Mouse (Mus musculus): ENCODE results near the gene Fam192a.

The Fam192a gene

DNA sequence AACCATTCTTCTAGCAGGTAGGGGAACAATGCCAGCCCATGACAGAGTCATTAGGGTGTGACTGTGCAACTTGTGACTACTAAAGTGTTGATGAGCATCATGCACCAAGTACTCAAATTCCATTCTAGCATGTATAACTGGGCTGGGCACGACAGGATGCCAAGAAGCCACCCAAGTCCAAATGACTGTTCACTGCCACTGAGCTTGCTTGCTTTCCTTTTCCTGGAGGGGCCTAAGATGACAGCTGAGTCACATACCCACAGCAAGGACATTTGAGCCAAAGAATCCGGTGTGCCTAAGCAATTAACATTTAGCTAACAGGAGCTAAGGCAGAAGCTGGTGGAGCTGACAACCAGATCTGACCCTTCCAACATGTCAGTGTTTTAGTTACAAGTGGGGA is 29.9 kb downstream of the Fam192a start:
- DNase-seq (ENCODE audit: inconsistent ontology term) = peak; percentile 78

DNA sequence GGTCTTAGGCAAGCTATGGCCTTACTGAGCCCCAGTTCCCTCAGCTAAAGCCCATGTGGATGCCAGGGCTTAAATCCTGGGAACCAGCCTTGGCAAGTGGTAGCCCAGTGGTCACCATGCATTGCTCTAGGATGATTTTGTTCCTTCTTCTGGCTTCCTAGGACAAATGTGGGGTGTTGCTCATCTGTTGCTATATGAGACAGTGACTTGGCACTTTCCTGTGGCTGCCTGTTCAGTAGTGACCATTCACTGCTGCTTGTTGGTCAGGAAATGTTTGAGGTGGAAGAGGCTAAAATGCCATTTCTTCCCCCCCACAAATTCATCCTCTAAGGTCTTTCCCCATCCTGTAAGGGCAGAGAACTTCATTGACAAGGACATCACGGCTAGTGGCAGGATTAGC is 32.4 kb downstream of the Fam192a start:
- DNase-seq (ENCODE audit: inconsistent ontology term) = no peak

DNA sequence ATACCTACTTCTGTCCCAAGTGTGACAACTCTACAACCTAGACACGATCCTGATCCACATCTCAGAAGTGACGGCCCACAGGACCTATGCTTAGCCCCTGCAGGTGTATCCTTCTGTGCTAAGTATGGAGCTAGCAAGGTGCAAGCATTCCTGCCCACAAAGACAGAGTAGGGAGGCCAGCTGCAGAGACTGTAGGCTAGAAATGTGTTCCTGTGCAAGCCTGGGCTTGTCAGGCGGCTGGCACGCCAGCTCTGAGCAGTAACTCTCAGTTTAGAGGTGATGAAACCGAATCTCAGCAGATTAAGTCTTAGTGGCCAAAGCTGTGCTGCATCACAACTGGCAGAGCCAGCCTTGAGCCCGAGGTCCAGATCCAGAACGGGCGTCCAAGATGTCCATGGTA is 33.7 kb downstream of the Fam192a start:
- no peak for DNase-seq (ENCODE audit: inconsistent ontology term)

DNA sequence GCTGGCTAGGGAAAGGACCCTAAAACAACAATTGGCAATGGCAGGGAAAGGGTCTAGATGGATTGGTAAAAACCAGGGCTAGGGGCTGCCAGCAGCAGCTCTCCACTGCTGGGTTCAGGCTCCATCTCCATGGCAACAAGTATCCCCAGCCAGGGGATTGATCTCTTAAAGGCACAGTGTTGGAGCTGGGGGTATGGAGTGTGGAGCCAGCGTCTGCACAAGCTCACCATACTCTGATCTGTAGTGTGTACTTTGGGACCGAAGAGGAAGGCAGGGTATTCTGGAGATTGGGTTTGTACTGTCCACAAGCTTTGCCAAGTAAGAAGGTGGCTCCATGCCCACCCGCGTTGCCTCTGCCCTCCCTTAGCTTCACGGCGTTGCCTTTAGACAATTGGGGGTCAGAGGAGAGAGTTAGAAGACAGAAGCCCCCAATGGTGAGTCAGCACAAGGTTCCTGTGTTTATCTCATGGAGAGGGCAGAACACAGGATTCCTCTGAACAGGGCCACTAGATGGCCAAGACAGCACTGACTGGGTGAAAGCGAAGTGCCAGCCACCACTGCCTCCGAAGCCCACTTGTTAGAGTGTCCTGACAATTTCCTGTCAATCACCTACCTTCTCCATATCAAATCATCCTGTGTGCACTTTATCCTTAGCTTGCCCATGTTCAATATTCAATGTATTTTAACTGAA is 34.5 kb downstream of the Fam192a start:
- DNase-seq (ENCODE audit: inconsistent ontology term) = no peak

DNA sequence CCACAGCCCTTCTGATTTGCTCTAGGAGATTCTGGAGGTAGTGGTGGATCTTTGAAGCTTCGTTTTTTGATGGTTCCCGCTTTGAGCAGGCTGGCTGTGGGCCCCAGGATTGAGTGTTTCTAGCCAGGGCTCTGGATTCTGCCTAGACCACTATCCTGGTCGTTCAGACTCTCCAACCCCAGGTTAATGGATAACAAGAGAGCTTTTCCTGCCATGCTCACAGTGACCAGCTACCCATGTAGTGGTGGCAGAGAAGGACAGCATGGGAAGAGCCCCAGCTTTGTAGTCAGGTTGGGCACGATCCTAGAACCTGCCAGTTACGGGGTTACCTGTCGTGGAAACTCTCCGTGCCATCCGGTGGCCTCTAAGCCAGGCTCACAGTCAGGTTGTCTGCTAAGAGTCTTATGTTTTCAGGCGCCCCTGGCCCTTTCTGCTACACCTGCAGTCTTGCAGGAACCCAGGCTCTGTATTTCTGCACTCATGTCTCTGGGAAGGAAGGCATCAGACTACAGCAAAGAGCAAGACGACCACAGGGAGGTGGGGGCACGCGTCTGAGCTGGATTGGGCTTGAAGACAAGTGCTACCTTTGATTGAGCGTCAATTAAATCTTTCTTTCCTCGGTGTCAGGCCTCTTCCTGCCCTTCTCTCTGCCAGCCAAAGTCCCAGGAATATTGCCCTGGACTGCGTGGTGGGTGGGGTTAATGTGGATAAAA is 35.2 kb downstream of the Fam192a start:
- DNase-seq (ENCODE audit: inconsistent ontology term) = no peak

DNA sequence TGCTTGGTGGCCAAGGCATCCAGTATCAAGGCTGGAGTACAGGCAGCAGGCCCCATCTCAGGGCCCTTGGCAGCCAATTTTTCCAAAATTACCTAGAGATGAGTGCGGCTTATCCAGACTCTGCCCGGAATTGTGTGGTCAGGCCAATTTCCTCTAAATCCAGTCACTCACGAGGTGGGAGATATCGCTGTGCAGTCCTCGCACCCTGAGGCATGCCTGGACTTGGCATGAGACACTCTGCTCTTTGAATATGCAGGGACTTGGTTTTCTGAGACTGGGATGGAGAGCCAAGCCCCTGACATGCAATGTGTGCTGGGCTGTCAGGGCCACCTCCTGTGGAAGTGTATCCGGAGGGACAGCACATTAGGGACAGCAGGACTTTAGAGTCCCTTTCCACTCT is 35.8 kb downstream of the Fam192a start:
- DNase-seq (ENCODE audit: inconsistent ontology term) = no peak

DNA sequence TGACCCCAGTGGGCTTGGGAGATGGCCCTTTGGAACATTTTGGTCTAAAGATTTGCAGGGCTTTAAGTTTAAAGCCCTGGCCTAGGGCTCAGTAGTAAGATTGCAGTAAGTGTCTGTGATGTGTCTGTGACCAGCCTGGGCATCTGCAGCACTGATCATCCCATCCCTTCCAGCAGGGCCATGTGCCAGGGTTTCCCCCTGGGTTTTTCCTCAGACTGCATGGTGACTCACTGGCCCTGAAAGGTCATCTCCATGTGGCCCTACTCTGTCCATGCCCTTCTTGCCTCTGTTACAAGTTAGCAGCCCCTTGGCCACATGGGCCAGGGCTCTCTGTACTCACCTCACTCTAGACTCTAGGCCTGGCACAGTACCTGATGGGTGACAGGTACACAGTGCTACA is 37.4 kb downstream of the Fam192a start:
- DNase-seq (ENCODE audit: inconsistent ontology term) = no peak

DNA sequence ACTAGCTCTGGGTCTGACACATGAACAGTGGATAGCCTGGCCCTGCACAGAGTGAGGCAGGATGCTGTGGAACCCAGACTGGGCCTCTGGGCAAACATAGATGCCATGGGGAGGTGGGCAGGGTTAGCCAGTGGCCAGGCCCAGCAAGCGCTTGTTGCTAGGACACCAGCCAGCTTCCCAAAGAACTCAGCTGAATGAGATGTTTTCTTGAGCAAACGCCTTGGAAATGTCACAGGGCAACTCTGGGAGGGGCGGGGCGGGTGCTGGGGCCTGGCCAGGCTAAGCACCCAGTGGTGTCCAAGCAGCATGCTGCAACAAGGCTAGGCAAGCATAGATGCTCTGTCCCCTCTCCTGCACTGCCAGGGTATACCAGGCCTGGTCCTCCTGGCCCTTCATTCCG is 40.5 kb downstream of the Fam192a start:
- DNase-seq (ENCODE audit: inconsistent ontology term) = no peak

DNA sequence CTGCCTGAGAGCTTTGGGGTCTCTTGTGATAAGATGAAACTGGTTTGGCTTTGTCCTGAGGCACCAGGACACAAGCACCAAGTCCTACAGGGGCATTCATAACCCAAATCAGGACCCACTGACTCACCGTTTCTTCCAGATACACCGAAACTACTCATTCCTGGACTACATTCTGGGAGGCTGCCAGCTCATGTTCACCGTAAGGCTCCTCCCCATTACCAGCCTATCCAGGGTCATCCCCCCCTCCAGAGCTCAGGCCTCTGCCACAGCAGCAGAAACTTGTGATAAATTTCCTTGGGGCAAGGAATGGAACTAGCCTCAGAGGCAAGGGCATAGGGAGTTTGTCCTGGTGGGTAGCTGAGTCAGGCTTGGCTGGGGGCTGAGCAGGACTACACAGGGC is 44.5 kb downstream of the Fam192a start:
- peak; percentile 55 for DNase-seq (ENCODE audit: inconsistent ontology term)

DNA sequence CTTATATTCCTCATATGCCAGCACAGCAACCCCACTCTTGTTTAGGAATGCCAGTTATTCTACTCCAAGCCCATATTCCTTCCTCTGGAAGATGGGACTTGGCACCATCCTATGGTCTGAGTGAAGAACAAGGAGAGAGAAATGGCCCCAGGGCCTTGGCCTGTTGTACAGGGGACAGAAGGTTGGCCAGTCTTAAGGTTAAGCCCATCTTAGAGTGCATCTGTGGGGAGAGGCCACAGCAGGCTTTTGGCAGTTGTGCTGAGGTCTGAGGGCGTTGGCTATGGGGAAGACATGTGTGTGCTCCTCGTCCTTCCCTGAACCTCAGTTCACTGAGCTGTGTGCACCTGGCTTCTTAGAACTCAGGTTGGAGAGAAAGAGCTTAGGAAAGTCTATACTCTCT is 49.1 kb downstream of the Fam192a start:
- DNase-seq (ENCODE audit: inconsistent ontology term) = no peak

DNA sequence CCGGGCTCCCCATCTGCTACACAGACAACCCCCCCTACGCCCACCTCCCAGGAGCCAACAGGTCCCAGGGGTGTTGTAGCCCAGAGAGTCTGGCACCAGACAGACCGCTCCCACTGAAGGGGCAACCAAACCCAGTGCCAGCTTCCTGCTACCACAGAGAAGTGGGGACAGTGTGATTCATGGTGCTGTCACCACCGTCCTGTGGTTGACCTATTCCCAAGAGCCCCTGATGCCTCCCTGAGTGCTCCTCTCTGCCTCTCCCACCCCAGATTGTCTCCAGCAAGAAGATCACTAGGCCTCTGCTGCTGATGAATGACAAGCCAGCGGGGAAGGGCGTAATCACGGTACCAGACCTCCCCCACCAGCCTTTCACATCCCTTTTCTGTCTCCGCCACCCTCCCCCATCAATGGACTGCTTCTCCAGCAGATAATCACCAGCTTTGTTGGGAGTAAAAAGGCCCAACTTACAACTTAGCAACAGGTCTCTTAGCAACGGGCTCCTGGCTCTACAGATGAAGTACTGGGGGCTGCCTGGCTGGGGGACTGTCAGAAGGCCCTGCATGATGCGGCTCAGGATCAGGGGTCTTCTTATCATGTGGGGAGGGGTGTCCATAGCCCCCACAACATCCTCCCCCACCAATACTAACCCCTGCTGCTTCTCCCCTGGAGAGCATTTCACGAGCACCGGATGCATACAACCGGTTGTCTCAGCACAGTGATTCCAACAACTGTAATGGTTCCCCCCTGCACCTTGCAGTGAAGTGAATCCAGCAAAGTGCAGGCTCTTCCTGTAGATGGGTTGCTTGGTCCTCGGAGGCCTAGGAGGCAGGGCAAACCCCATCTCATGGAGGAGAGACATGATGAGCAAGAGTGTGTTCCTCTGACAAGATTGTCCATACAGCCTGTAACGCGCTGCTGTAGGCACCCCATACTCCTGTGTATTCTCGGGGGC is 50.0 kb downstream of the Fam192a start:
- DNase-seq (ENCODE audit: inconsistent ontology term) = peak; percentile 58

DNA sequence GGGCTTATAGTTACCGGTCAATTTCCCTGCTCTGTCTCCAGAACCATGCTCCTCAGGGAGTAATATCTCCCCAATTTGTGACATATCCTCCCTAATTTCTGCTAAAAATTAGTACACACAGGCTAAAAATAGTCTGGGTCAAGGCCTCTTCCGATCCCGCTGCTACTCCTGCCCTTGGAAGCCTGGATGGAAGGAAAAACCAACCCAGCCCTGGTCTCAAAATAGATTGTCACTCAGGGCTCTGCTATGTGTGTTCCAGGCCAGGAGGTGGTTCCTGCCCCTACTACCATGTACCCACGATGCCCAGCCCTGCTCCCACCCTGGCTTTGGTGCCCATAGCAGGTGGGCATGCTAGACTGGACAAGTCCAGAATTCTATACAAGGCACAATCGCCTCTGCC is 51.8 kb downstream of the Fam192a start:
- no peak for DNase-seq (ENCODE audit: inconsistent ontology term)

DNA sequence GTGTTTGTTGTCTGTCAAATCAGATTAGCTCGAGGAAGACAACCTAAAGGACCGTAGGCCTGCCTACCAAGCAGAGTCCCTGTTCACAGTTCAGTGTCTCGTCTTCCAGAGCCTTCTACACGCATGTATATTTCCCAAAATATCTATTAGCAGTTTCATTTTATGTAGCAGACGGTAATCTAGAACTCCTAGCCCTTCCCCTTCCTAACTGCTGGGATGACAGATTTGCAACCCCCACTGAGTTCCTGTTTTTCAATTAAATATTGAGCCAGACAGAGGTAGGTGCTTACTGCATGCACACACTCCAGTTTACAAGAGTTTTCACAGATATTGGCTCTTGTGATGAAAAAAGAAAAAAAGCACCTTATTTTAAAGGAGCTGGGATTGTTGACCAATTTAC is 52.3 kb downstream of the Fam192a start:
- DNase-seq (ENCODE audit: inconsistent ontology term) = no peak

DNA sequence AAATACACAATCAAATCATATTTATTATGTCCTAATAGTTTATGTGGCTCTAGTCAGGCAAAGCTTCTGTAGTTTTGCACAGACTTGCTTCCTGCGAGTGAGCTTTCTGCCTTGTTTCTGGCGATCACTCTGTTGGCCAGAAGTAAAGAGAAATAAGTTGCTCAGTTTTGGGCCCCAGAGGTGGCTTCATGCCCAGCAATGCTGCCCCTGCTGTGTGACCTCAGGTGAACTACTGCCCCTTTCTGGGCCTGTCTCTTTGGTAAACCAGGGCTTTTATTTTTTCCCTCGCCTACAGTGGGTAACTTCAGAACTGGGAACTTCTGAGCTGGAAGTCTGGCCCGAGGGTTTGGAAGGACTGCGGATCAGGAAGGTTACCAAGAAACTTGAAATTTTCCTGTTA is 52.8 kb downstream of the Fam192a start:
- DNase-seq (ENCODE audit: inconsistent ontology term) = peak; percentile 65

DNA sequence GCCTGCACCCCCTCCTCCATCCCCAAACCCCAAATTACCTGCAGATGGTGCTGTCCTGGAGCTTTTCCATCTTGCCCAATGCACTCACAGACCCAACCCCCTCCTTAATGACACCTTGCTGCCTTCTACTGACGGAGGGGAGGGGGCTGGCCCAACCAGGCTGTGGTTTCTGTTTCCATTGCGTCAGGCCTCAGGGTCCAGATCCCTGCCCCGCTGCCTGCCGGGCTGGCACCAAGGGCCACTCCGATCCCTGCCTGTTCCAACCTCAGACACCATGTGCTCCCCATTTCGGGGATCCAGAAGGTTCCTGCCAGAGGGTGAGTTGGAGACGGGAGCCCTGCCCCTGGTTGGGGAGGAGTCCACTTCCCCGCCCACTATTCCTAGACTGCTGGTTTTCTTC is 57.8 kb downstream of the Fam192a start:
- no peak for DNase-seq (ENCODE audit: inconsistent ontology term)

DNA sequence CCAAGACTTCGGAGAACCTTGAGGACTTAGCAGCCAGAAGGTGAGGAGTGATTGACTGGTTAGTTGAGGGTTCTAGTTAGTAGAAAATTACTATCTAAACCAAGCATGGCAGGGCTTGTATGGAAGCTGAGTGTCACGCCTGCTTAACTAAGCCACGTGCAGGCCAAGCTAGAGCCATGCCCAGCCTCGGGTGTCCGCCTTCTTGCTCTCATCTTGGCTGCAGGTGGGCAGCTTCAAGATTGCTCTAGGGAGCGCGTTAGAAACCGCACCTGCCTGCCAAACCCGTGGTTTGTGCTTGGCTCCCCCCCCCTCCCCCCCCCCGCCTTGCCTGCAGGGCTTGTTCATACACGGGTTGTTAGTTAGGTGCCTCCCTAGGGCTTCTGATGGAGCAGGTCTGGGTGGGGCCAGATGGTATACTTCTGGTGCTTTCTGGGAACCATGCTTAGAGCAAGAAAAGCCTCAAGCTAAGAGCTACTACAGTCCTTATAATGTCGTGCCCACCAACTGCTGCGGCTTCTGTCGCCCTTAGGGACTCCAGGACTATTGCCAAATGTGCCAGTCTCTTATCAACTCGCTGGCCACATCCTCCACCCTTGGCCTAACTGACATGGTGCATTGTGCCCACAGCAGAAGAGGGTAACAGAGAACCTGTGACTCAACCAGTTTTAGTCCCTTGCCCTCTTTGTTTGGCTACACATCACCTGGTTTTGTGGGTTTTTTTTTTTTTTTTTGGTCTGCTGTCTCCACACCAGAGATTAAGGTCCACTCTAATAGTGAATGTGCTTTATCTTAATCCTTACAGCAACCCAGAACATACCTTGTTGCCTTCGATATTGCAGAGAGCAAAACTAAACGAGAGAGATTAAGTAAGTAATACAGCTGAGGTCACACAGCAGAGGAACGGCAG is 60.7 kb downstream of the Fam192a start:
- no peak for DNase-seq (ENCODE audit: inconsistent ontology term)

DNA sequence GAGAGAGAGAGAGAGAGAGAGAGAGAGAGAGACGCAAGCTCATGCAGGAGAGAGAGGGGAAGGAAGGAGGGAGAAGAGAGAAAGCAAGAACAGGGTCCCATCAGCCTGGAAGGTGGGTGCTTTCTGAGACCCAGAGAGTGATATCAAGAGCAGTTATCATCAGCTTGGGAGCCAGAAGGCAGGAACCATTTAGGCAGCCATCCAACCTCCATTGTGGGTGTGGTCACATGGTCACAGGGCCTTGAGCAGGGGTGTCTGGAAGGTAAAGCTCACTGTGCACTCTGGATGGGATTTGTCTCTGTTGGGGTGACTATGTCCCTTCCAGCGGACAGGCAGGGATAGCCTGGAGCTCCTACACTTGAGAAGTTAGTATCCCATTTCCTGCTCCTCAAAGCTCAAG is 61.8 kb downstream of the Fam192a start:
- no peak for DNase-seq (ENCODE audit: inconsistent ontology term)

DNA sequence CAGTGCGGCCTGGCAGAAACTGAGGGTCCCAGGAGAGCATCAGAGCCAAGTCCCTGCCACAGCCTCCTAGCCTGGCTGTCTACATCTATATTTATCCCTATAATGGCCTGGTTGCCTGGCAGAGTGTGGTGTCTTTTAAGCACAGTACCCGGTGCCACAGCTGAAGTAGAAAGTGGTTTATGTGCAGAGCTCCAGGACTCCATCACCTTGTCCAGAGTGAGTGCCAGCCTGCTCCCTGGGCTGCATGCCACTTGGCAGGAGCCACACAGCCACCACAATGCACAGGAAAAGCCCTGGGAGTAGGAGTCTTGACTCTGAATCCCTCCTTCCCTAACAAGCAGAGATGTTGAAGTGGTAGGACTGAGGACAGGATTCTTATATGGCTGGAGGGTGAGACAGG is 64.3 kb downstream of the Fam192a start:
- DNase-seq (ENCODE audit: inconsistent ontology term) = peak; percentile 40

DNA sequence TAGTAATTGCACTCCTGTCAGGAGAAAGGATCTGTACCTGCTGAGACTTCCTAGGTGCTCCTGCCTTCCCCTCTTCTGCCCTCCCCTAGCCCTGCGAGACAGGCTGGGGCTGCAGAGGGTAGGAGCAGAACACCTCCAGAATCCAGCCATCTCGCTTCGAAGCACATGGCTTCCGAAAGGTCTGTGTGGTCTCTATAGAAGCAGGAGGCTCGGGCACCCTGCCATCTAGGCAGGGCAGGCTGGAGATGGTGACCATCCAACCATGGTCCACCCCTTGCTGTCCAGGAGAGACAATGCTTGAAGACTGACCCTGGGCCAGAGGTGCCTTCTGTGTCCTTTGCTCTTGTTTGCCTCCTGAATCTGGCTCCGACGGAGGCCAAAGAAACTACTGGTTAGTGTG is 66.2 kb downstream of the Fam192a start:
- peak; percentile 22 for DNase-seq (ENCODE audit: inconsistent ontology term)

DNA sequence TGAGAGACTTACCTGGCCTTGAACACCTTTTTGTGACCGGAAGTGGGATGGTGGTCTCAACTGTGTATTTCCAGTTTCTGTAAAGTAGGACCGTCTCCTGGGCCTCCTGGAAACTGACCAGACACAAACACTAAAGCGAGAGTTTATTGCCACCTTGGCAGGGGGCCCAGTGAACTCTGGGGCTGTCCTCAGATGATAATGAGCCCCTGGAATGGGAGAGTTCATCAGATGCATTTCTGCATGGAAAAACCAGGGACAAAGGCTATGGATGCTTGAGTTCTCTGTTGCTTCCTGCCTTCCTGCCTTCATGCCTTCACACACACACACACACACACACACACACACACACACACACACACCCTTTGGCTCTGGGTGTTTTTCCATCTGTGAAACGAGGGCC is 67.2 kb downstream of the Fam192a start:
- peak; percentile 80 for DNase-seq (ENCODE audit: inconsistent ontology term)

DNA sequence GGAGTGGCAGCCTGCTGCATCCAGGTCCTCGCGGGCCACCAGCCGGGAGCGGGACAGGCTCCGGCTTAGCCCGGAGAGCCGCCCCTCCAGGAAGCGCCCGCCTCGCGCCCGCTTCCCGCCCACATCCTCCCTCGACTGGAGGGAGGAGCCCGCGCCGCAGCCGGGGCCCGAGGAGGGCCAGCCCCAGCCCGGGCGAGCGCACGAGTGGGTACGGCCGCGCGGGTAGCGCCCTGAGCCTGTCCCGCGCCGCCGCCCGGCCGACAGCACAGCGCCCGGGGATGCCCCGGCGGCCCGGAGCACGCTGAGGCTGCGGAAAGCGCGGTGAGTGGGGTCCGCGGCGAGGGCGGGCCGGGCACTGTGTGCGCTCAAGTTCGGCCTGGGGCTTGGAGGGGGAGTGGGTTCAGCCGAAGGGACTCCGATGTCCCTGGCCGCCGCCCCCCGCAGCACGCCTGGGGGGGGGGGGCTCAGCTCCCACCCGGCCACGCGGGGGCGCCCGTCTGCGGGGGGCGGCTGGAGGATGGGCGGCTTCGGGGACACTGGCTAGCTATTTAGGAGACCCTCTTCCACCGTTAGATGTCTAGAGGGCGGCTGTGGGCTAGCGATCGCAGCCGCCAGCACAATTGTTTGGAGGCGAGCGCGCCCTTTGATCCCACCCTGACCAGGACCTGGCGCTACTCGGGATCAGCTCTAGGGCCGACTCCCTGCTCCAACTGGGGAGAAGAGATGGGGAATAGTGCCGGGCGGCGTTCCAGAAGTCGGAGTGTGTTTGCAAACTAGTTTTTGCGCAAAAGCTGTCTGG is 68.7 kb downstream of the Fam192a start, which contains the start of gene Cpne2:
Gene Cpne2 (plus strand): TSS at position 118 of the 799 bp plus-strand sequence.
- DNase-seq (ENCODE audit: inconsistent ontology term) = peak; percentile 91

All from Muller cell, postnatal 12 days (primary cell).